Mouse (Mus musculus) bone marrow macrophage, adult 2 months (primary cell): ENCODE measurements around the gene Ap1m1.

Source experiments
- CTCF ChIP-seq: IDR thresholded peaks from 2 replicates; pipeline ENCODE4 v1.5.1; 2012; ENCODE audit warnings: low read depth, mild to moderate bottlenecking, low read length, moderate library complexity
- POLR2A ChIP-seq: IDR thresholded peaks from 2 replicates; pipeline ENCODE4 v1.6.1; 2012; ENCODE audit warnings: mild to moderate bottlenecking, low read depth, low read length, borderline replicate concordance

GRCm38 (mm10) chr8:72285285-72285684 lies 45.5 kb downstream of the Ap1m1 start:
- TF ChIP-seq CTCF = no peak
- TF ChIP-seq POLR2A = no peak
